Mouse (Mus musculus) liver, embryonic 14.5 days (tissue): ENCODE measurements around the gene Mad1l1.

Experiments
- CTCF ChIP-seq: IDR thresholded peaks from 2 replicates; pipeline ENCODE4 v1.5.1; 2016; ENCODE audit warnings: antibody characterized with exemption, low read depth, control low read depth
- EP300 ChIP-seq: IDR thresholded peaks from 2 replicates; pipeline ENCODE4 v1.6.1; 2016; ENCODE audit warnings: antibody characterized with exemption, low read depth

- TF ChIP-seq CTCF (no peak), EP300 (no peak)
Observed at GRCm38 (mm10) chr5:140217083-140217482, 104.3 kb downstream of the Mad1l1 start.
